Mouse (Mus musculus): ENCODE measurements around the gene Rtl6. TPM values are rescaled to one million over a fixed set of nuclear protein-coding genes. Genes with fewer than 3 reads are reported as not detected.

Rtl6 gene
- polyA plus RNA-seq (2014; fragmentation: Illumina TruSeq; extraction: RNeasy Lipid Tissue Mini Kit (QIAGEN cat#74804)): 1.5 TPM

DNA sequence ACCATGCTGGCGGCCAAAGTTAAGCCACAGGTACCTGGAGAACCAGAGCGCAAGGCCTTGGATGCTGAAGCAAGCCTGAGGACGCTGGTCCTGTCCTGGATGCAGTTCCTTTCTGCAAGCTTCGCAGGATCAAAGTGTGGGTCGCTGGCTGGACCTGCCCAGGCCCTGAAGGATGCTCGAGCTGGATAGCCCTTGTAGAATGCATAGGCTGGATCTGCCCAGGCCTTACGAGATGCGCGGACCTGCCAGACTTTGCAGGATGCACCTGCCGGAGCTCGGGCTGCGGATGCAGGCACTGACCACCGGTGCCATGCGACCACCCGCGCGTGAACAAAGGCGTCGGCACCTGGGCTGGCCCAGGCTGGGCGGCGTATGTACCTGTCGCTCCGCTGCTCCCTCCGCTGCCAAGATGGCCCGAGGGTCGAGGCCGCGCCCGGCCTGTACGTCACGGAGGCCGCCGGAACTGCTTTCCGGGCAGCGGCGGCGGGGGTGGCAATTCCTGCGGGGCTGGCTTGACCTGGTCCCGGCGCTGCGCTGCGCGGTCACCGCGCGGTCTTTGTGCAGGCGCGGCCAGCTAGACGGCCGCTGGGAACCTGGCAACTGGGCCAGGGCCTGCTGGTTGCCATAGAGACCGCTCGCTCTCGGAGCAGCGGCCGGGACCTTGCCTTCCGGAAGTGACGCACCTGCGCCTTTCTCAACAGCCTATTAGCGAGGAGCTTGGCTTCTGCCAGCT is at the start of gene Rtl6:
Gene Rtl6, minus strand, starts transcription at position 635 of the 733 bp plus-strand sequence.

Other genes starting within 250 kb of the Rtl6 start
- not detected for gene Parvg, start 233.8 kb downstream of the Rtl6 start, polyA plus RNA-seq (2014; fragmentation: Illumina TruSeq; extraction: RNeasy Lipid Tissue Mini Kit (QIAGEN cat#74804))
- gene Shisal1, start 110.7 kb downstream of the Rtl6 start, polyA plus RNA-seq (2014; fragmentation: Illumina TruSeq; extraction: RNeasy Lipid Tissue Mini Kit (QIAGEN cat#74804)): 0.66 TPM
- 0.34 TPM for gene Prr5, start 111.8 kb upstream of the Rtl6 start, polyA plus RNA-seq (2014; fragmentation: Illumina TruSeq; extraction: RNeasy Lipid Tissue Mini Kit (QIAGEN cat#74804))
- not detected for gene Arhgap8, start 162.2 kb upstream of the Rtl6 start, polyA plus RNA-seq (2014; fragmentation: Illumina TruSeq; extraction: RNeasy Lipid Tissue Mini Kit (QIAGEN cat#74804))